Mouse (Mus musculus) ES-E14 (cell line): Measurements from ENCODE around the gene Srgap1. TPM values are rescaled to one million over a fixed set of nuclear protein-coding genes. Genes with fewer than 3 reads are reported as not detected.

ENCODE experiments used
- DNase-seq: peaks from one replicate; pipeline ENCODE4 v3.0.0-alpha.2; 2013; ENCODE audit warnings: low read depth, low spot score
- H3K27ac ChIP-seq: 2 replicates; pipeline ENCODE4 v1.5.1; 2012; ENCODE audit warnings: low read depth, mild to moderate bottlenecking, low read length, moderate library complexity, mixed read lengths; ENCODE audit not compliant: poor library complexity, insufficient read depth, severe bottlenecking
- H3K36me3 ChIP-seq: 2 replicates; pipeline ENCODE4 v1.6.1; 2012; ENCODE audit warnings: mild to moderate bottlenecking, low read length, moderate library complexity, mixed read lengths; ENCODE audit not compliant: control insufficient read depth, poor library complexity, insufficient read depth, severe bottlenecking
- H3K4me1 ChIP-seq, 2 experiments: fragments of 150-350 bp in 1 of 2; sonication (generic) in 1 of 2; 2 replicates each; pipeline ENCODE4 v1.6.1; 2012; ENCODE audit warnings: low read length in 2 of 2, mild to moderate bottlenecking in 1 of 2, mixed read lengths in 1 of 2; ENCODE audit not compliant: control insufficient read depth in 2 of 2, insufficient read depth in 2 of 2, poor library complexity in 1 of 2
- H3K4me3 ChIP-seq, 2 experiments: fragments of 150-350 bp in 1 of 2; sonication (generic) in 1 of 2; 2 replicates each; pipeline ENCODE4 v1.5.1; 2012; ENCODE audit warnings: low read length in 2 of 2, low read depth in 1 of 2, mild to moderate bottlenecking in 1 of 2, mixed read lengths in 1 of 2; ENCODE audit not compliant: insufficient read depth in 1 of 2, poor library complexity in 1 of 2, severe bottlenecking in 1 of 2
- H3K9ac ChIP-seq: 2 replicates; pipeline ENCODE4 v1.6.1; 2012; ENCODE audit warnings: low read depth, mild to moderate bottlenecking, low read length, mixed read lengths; ENCODE audit not compliant: poor library complexity, insufficient read depth, severe bottlenecking
- H3K9me3 ChIP-seq: fragments of 150-350 bp; sonication (generic); 2 replicates; pipeline ENCODE4 v1.6.1; 2012; ENCODE audit warnings: low read depth, mild to moderate bottlenecking, low read length; ENCODE audit not compliant: control insufficient read depth, insufficient read depth
- CHD2 ChIP-seq: IDR thresholded peaks from 2 replicates; pipeline ENCODE4 v1.6.1; 2014; ENCODE audit warnings: mild to moderate bottlenecking, low read depth, low read length, inconsistent platforms
- HCFC1 ChIP-seq: IDR thresholded peaks from 2 replicates; pipeline ENCODE4 v1.6.1; 2012; ENCODE audit warnings: low read length, inconsistent platforms, borderline replicate concordance; ENCODE audit not compliant: insufficient read depth
- MAFK ChIP-seq: IDR thresholded peaks from 2 replicates; pipeline ENCODE4 v1.6.1; 2014; ENCODE audit warnings: mild to moderate bottlenecking, low read depth, low read length, inconsistent platforms; ENCODE audit not compliant: insufficient read depth
- ZC3H11A ChIP-seq: IDR thresholded peaks from 2 replicates; pipeline ENCODE4 v1.6.1; 2012; ENCODE audit warnings: low read depth, mild to moderate bottlenecking, inconsistent platforms, low read length, borderline replicate concordance
- ZNF384 ChIP-seq: IDR thresholded peaks from 2 replicates; pipeline ENCODE4 v1.6.1; 2012; ENCODE audit warnings: low read depth, low read length, inconsistent platforms
- in situ Hi-C, 2 experiments: fragments of 600-800 bp; cut with MboI; formaldehyde crosslinking; loops; one replicate each; pipeline ENCODE4 v1.15.1; 2025; ENCODE audit warnings: low sequenced_read_pairs in 2 of 2, inconsistent platforms in 1 of 2; ENCODE audit not compliant: unreplicated experiment in 2 of 2
- total RNA-seq: library from RNA; depleted of rRNA; stranded (reverse); fragments of 300-350 nt; gene quantifications from 2 replicates; pipeline ENCODE4 v1.2.3, GENCODE M21; 2012

Gene Srgap1
- total RNA-seq, 1 experiment: 0.94 TPM

DNA sequence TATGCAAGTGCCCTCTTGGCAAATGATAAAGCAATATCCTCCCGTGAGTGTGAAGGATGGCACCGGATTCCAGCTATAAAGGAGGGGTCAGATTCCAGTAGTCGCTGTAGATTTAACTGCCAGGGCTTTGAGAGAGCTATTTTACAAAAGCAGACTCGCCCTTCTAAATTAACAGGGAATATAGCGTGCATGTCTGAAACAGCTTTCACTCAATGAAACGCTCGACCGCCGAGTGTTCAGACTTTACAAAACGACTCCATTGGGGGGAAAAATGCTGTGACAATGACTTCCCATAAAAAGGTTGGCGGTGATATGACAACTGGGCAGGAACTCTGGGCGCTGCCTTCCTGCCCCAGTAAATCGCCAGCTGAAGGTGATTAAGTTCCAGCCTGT lies 608 bp downstream of the Srgap1 start:
- no peak overlapping the region for H3K27ac ChIP-seq
- in situ Hi-C loops: loop anchor here (5.0 to 25.0 kb wide), 2 partner anchors 284 kb away; no protein-coding TSS in a partner anchor
- no peak for DNase-seq
- peak overlapping the region; percentile 70; the same call in 1 of the 2 replicates for H3K9ac ChIP-seq
- H3K4me1 ChIP-seq: peaks cover 0 to 2% of the 10 kb centered on the region in 2 experiments; a peak in 1 of 4 replicates
- no peaks in the 10 kb centered on the region for H3K36me3 ChIP-seq
- no peaks in the 10 kb centered on the region for H3K9me3 ChIP-seq
- peak overlapping the region; percentile 66 to 81 for H3K4me3 ChIP-seq
- TF ChIP-seq HCFC1 (no peak), CHD2 (no peak), ZNF384 (no peak), ZC3H11A (no peak), MAFK (no peak)

DNA sequence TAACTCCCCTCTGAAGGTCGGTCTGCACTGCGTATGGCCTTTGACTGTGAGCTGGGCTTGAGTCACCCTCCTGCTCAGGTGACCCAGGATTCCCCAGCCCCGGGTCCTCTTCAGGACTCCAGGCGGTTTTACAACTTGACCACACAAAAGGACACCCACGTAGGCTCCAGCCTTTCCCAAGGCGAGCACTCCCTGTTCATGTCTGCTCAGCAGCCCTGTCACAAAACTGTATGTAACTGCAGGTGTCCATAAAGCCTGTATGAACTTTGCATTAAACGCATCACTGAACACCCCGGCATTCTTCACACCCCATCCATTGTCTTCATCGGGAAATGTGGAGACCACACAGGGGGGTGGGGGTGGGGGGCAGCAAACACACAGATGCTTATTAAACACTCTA lies 1.2 kb downstream of the Srgap1 start:
- Histone ChIP-seq H3K9me3 (no peaks in the 10 kb centered on the region), H3K9ac (no peak overlapping the region), H3K36me3 (no peaks in the 10 kb centered on the region), H3K4me3 (0 out of 4 replicates have a peak overlapping the region, but pooled peaks of 1 of the 2 experiments have one; percentile 66), H3K4me1 (peaks cover 0 to 2% of the 10 kb centered on the region in 2 experiments; a peak in 1 of 4 replicates), H3K27ac (peak overlapping the region; percentile 34; the same call in 1 of the 2 replicates)
- TF ChIP-seq HCFC1: no peak
- TF ChIP-seq ZNF384: no peak
- no peak for TF ChIP-seq CHD2
- TF ChIP-seq ZC3H11A: no peak
- TF ChIP-seq MAFK: no peak
- in situ Hi-C loops: loop anchor here (5.0 to 25.0 kb wide), 2 partner anchors 284 kb away; no protein-coding TSS in a partner anchor
- no peak for DNase-seq

DNA sequence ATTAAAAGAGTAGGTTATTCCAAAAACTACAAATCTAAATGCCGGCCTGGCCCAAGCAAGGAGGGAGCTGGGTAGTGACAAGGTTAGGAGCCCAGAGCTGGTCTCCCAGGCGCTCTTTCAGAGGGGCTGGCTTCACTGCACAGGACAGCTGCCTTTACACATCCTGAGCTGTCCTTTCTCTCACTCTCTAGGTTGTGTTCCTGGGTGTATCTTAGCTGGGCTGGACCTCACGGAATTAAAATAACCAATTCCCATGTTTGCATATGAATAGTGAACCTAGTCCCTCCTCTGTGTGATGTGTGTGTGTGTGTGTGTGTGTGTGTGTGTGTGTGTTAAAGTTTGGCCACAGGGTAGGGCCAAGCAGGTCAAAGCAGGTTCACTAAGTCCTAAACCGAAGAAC lies 2.2 kb downstream of the Srgap1 start:
- no peak for TF ChIP-seq MAFK
- Histone ChIP-seq H3K4me3 (no peak overlapping the region), H3K27ac (no peak overlapping the region), H3K9ac (no peak overlapping the region), H3K9me3 (no peaks in the 10 kb centered on the region), H3K36me3 (no peaks in the 10 kb centered on the region), H3K4me1 (peaks cover 0 to 2% of the 10 kb centered on the region in 2 experiments; a peak in 1 of 4 replicates)
- DNase-seq: no peak
- in situ Hi-C loops: loop anchor here (5.0 to 25.0 kb wide), 3 partner anchors 283 to 343 kb away; no protein-coding TSS in a partner anchor

DNA sequence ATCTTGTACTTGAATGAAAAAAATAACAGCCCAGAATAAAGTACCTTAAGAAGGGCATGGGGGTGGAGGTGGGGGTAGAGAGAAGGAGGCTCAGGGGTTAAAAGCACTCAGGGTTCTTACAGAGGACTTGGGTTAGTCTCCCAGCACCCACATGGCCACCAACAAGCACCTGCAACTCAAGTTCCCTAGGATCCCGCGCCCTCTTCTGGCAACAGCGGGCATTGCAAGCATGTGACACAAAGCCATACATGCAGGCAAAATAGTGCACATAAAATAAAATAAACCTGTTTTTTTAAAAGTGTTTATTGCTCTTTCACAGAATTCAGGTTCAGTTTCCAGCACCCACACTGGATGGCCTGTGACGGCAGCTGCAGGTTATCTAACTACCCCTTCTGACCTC lies 6.7 kb downstream of the Srgap1 start:
- Histone ChIP-seq H3K27ac (no peak overlapping the region), H3K4me3 (no peak overlapping the region), H3K9ac (no peak overlapping the region), H3K36me3 (no peaks in the 10 kb centered on the region), H3K4me1 (0 out of 4 replicates have a peak, but pooled peaks cover 0 to 2% of the 10 kb centered on the region in 2 experiments), H3K9me3 (no peaks in the 10 kb centered on the region)
- no peak for DNase-seq
- in situ Hi-C loops: loop anchor here (5.0 to 25.0 kb wide), 2 partner anchors 278 to 338 kb away; no protein-coding TSS in a partner anchor
- TF ChIP-seq MAFK: no peak
- TF ChIP-seq CHD2: no peak
- TF ChIP-seq HCFC1: no peak
- TF ChIP-seq ZNF384: no peak
- 0 out of 2 replicates have a peak, but pooled peaks have one; percentile 22 for TF ChIP-seq ZC3H11A

DNA sequence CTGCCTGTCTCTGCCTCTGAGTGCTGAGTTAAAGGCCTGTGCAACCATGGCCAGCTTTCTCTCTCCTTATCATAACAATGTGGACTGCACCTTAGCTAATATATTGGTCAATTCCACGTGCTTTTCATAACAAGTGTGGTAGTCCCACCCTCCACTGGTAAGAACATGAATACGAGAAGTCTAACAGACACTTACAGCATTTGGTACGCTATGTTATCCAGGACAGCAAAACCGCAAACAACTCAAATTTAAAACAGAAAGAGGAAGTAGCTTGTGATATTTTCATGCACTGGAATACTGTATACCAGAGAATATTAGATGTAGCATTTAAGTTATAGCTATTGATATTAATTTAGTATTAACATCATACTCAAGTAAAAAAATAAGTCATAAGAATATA lies 7.5 kb downstream of the Srgap1 start:
- no peaks in the 10 kb centered on the region for H3K9me3 ChIP-seq
- H3K27ac ChIP-seq: no peak overlapping the region
- H3K36me3 ChIP-seq: no peaks in the 10 kb centered on the region
- 0 out of 4 replicates have a peak, but pooled peaks cover 0 to 2% of the 10 kb centered on the region in 2 experiments for H3K4me1 ChIP-seq
- H3K4me3 ChIP-seq: no peak overlapping the region
- DNase-seq: no peak
- TF ChIP-seq ZNF384 (no peak), HCFC1 (no peak)
- no peak overlapping the region for H3K9ac ChIP-seq
- in situ Hi-C loops: loop anchor here in 1 of 2 experiments (25.0 kb wide), 1 partner anchor 277 kb away; no protein-coding TSS in a partner anchor
